Mouse (Mus musculus) right cerebral cortex, postnatal 10 days (tissue): ENCODE data around the gene Pfdn6.
A peak's percentile ranks its signal among the peaks of the same experiment; 100 is the strongest.

Experiments
- DNase-seq, 2 experiments: peaks; one replicate each; pipeline ENCODE4 v3.0.0; 2021; ENCODE audit warnings: low spot score in 2 of 2

Pfdn6 gene

GRCm38 (mm10) chr17:33931947-33932346, 8.2 kb downstream of the Pfdn6 start:
- DNase-seq, result peak in 1 of 2 experiments; percentile 38

- peak in 1 of 2 experiments; percentile 58 for DNase-seq
These were observed 8.8 kb downstream of the Pfdn6 start for GRCm38 (mm10) chr17:33931159-33931866.

GRCm38 (mm10) chr17:33930280-33931158, 9.6 kb downstream of the Pfdn6 start:
- peak; percentile 78 to 79 for DNase-seq

GRCm38 (mm10) chr17:33929371-33930279, 10.5 kb downstream of the Pfdn6 start, which contains the start of gene Rgl2:
Gene Rgl2 (plus strand): TSS chr17:33929543.
- DNase-seq, result peak; percentile 95 to 96

- DNase-seq, result no peak
These were observed 11.7 kb downstream of the Pfdn6 start for GRCm38 (mm10) chr17:33928251-33928947.

- DNase-seq, result no peak
These were observed 13.8 kb downstream of the Pfdn6 start for GRCm38 (mm10) chr17:33926207-33926932.

- no peak for DNase-seq
These were observed 14.6 kb downstream of the Pfdn6 start for GRCm38 (mm10) chr17:33925406-33926116.

- no peak for DNase-seq
These were observed 15.4 kb downstream of the Pfdn6 start for GRCm38 (mm10) chr17:33924577-33925283.

- DNase-seq, result no peak
These were observed 18.8 kb downstream of the Pfdn6 start for GRCm38 (mm10) chr17:33921361-33921760.

GRCm38 (mm10) chr17:33920282-33921097, 19.7 kb downstream of the Pfdn6 start:
- peak; percentile 88 to 92 for DNase-seq

GRCm38 (mm10) chr17:33919351-33920281, 20.5 kb downstream of the Pfdn6 start:
- peak; percentile 59 to 65 for DNase-seq

GRCm38 (mm10) chr17:33918293-33919203, 21.6 kb downstream of the Pfdn6 start:
- peak; percentile 33 to 46 for DNase-seq

GRCm38 (mm10) chr17:33917656-33918292, 22.4 kb downstream of the Pfdn6 start:
- peak in 1 of 2 experiments; percentile 43 for DNase-seq

GRCm38 (mm10) chr17:33916847-33917655, 23.1 kb downstream of the Pfdn6 start:
- DNase-seq, result peak in 1 of 2 experiments; percentile 60
